Mouse (Mus musculus) lung, postnatal 0 days (tissue): ENCODE measurements around the gene Pex19.

Experiments used
- CTCF ChIP-seq: IDR thresholded peaks from 2 replicates; pipeline ENCODE4 v1.5.1; 2016; ENCODE audit warnings: antibody characterized with exemption, mild to moderate bottlenecking
- EP300 ChIP-seq: IDR thresholded peaks from 2 replicates; pipeline ENCODE4 v1.6.1; 2016; ENCODE audit warnings: antibody characterized with exemption, mild to moderate bottlenecking, control low read depth

- TF ChIP-seq EP300 (no peak), CTCF (no peak)
Observed at GRCm38 (mm10) chr1:172077981-172078380, 48.6 kb upstream of the Pex19 start.
